Mouse (Mus musculus) lung, adult 2 months (tissue): ENCODE results near the gene Selenof.

Experiments
- CTCF ChIP-seq: fragments of 200-500 bp; IDR thresholded peaks from 2 replicates; pipeline ENCODE4 v1.5.1; 2011; ENCODE audit warnings: mild to moderate bottlenecking, low read length, control low read depth; ENCODE audit not compliant: insufficient read depth
- POLR2A ChIP-seq: fragments of 200-500 bp; IDR thresholded peaks from 2 replicates; pipeline ENCODE4 v1.6.1; 2011; ENCODE audit warnings: low read depth, mild to moderate bottlenecking, control low read depth, low read length, borderline replicate concordance; ENCODE audit errors: extremely low read depth

DNA sequence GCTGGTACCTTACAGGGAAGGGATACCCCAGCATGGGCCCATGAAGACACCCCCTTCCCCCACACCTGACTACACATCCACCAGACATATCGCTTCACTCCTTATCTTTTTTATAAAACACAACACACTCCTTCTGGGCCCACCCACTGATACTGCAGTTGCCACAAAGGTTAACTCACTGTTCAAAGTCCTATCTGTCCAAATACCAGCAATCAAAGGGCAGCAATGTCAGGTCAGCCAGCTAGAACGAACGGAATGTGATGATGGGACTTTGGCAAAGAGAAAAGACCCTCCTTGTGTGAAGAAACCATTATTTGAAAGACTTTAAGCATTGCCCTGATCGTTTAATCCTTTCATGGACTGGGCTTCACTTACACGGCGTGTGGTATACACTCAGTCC is 42.3 kb downstream of the Selenof start:
- no peak for TF ChIP-seq POLR2A
- no peak for TF ChIP-seq CTCF
